Mouse (Mus musculus) kidney, postnatal 25 days (tissue): Measurements from ENCODE around the gene Rnf207.

Experiments
- DNase-seq, 2 experiments: peaks; one replicate each; pipeline ENCODE4 v3.0.0; 2021; ENCODE audit warnings: mixed read lengths in 2 of 2

Gene Rnf207

DNA sequence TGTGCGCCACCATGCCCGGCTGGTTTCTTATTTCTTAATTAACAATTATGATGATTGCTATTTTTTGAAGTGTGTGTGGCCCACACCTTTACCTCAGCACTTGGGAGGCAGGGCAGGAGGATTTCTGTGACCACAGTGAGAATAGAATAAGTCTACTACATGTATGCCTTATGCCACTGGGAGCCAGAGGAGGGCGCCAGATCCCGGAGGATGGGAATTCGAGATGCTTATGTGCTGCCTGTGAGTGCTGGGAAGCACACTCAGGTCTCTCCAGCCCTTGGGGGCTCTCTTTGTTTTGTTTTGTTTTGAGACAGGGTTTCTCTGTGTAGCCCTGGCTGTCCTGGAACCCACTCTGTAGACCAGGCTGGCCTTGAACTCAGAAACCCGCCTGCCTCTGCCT, 9.9 kb upstream of the Rnf207 start:
- peak; percentile 52 to 67 for DNase-seq

DNA sequence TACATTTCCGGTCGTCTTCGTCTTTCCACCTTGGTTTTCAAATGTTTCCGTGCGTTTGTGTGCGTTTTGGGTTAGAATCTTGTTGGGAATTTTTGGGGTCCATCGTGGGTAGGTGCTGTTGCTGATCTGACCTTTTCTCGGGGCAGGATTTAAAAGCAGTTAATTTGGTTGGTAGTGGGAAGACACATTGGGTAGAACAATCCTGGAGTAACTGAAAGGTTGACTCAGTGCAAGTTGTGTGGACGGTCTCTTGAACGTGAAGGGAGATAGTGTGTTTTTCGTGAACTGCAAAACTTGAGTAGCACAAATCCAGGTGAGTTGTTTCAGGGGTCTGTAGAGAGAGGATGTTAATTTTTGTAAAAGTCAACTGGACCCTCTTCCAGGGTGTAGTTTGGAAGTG, 7.8 kb upstream of the Rnf207 start:
- no peak for DNase-seq

- peak; percentile 93 to 97 for DNase-seq
Measured at GRCm38 (mm10) chr4:152325574-152326411, 7.0 kb upstream of the Rnf207 start, which contains the start of gene Rpl22. TSS of gene Rpl22 (plus strand) at chr4:152325742.

- DNase-seq, result no peak
Measured at GRCm38 (mm10) chr4:152324641-152325562, 6.1 kb upstream of the Rnf207 start.

DNA sequence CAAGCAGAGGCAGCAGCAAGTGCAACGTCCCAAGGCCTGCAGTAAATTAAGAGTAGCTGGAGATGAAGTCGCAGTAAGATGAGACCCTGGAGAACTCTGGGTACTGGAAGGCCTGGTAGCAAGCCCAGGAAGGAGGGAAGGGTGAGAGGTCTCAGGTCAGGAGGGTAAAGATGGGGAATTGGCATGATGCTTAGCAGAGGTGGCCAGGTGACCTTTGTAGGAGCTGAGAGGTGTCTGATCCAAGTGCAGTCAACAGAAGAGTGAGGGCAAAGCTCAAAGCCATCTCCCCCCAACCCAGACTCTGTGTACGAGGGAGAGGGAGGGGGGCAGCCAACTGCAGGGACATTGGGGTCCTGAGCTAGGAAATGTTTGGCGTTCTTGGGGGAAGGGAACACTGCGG, 2.7 kb upstream of the Rnf207 start:
- no peak for DNase-seq

DNA sequence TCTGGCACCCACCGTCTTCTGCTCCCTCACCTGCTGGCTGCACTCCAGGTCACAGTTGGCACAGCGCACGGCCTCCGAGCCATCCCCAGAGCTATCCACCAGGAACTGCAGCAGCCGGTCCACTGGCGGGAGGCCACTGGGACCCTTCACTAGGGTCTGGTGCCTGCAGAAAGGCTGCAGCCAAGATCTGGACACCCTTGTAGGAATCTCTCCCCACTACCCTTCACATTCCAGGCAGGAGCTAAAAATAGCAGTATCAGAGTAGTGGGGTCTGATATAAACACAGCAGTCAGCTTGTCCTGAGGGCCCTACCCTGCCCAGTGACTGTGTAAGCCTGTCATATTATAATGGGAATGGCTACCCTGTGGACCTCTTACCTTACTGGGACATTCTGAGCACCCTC, 1.2 kb downstream of the Rnf207 start:
- no peak for DNase-seq

DNA sequence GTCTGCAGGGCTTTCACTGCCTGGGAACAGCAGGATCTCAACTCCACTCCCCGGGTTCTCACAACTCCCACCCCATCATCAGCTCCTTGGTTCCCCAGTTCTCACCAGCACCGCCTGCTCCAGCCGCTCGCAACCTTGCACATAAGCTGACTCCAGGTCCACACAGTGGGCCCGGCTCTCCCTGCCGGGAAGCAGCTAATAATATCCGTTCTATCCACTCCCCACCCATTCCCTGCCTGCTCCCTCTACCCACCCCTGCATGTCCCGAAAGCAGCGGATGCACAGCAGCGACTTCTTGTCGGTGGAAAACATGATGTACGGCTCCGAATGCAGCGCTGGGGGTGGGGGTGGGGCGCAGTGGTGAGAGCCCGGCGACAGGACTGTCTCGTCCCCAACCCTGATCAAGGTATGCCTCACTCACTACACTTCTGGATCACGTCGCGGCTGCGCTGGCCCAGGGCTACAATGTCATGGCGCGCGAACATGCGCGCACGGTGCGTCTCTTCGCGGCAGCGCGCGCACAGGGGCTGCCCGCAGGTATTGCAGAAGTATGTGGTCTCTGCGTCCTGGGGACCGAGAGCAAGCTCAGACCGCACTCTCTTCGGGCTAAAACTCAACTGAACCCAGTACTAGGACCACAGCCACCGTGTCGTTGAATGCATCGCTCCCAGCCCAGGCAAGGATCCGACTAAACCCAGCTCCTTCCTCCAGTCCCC, 3.1 kb downstream of the Rnf207 start:
- DNase-seq, result no peak

DNA sequence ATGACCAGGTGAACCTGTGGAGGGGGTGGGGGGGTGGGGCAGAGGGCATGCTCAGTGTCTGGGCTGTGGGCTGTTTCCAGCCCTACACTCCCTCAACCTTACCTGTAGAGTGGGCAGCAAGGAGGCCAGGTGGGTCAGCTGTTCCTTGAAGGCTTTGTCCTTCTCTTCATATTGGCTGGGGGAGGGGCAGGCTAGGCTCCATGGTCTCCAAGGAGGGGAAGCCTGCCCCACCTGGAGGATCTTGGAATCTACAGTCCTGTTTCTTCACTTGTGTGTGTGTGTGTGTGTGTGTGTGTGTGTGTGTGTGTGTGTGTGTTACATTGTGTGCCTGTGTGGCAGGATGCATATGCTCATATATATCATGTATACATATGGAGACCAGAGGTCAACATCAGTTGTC, 4.9 kb downstream of the Rnf207 start:
- DNase-seq, result peak; percentile 61 to 64

DNA sequence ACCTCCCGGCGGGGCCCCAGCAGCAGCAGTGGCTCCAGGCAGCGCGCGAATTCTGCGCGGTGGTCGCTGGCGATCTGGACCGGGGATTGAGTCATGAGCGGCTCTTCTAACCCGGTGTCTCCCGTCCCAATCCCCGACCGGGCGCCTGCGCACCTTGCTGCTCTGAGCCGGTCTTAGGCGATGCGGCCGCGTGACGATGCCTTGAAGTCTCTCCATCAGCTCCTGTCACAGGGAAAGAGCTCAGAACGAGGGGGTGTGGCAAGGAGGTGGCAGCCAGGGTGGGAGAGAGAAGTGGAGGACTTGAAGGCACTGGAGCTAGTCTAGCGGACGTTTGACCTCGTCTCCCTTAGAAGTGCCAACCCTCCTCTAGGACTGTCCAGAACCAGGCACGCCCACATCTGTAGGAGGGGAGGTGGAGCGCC, 5.6 kb downstream of the Rnf207 start:
- no peak for DNase-seq

DNA sequence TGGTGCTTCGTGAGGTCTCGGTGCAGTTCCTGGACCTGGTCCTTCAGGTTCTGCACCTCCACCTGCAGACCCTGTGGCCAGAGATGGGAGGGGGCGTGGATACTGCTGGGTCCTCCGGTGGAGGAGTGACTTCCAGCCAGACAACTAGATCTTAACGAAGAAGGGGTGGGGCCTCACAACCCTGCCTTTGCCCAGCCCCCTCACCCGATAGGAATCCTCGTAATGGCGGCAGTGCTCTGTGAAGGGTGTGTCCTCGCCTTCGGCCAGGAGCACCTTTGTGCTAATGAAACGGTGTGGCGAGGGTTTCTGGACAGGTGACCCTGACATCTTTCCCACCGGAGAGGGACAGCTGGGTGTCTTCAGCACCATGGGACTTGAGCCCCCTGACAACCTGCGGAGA, 6.6 kb downstream of the Rnf207 start:
- no peak for DNase-seq

DNA sequence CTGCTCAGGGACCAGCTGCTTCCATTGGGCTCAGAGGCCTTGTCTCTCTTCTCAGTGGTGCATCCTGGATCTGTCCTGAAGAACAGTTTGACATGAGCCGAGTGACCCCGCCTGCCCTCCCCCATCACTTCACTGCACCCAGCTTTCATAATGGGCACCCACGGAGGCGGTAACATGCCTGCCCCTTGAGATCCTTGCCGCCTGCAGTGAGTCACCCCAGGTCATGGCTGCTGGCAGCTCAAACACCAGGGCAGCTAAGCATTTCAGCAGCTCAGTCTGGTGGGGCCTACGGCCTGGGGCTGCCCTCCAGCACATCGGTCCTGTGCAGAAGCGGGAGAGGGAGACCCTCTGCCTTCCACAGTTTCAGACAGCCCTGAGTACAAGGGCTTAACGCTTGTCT, 11.3 kb downstream of the Rnf207 start:
- DNase-seq, result no peak

DNA sequence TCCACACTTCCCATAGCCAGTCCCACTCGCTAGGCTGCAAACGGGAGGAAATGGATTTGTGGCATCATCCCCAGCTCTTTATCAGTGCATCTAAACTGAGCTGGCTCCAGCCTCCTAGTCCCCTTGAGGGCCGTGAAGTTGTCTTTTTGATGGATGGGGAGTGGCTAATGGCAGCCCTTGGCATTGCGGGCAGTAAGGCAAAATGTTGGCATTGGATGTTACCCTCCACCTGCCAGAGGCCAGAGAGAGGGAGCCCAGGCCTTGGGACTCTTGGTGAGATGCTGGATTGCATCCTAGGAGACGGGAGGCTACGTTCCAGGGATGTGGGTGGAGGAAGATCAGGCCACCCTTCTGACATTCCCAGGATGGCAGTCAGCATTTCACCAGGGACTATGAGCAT, 12.8 kb downstream of the Rnf207 start:
- no peak for DNase-seq

DNA sequence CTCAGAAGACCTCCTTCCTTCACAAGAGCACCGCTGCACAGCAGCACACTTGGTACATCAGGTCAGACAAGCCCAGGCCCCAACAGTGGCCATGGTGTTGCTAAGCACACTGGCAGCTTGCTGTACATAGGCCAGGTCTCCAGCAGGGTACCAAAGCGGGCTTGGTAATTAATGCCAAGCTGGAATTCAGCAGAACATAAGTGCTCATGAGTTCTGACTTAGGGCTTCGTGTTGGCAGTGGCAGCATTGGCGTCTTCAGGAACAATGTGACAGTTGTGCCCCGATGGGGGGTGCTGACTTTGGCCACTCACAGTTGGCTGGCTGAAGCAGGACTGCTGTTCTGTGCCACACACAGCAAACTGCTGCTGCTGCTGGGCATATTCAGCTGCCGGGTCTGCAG, 14.1 kb downstream of the Rnf207 start:
- no peak for DNase-seq

- DNase-seq, result peak; percentile 63 to 89
Measured at GRCm38 (mm10) chr4:152303172-152303571, 15.6 kb downstream of the Rnf207 start.

DNA sequence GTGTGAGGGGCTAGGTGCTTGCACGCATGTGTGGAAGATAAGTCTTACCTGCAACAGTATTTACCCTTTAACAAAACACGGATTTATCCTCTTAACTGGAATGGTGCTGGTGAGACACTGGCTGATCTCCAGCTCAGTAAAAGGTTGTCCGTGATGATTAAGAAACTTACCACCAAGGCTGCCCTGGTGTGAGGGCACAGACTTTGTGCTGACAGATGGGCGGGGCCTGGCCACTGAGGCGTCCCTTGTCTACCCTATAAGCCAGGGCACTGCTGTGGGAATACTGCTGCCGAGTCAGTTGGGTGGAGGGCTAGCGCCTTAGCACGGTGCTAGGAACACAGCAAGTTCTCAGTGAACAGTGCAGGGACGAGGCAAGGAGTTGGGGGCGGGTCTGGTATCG, 16.8 kb downstream of the Rnf207 start:
- DNase-seq, result peak; percentile 68 to 86

DNA sequence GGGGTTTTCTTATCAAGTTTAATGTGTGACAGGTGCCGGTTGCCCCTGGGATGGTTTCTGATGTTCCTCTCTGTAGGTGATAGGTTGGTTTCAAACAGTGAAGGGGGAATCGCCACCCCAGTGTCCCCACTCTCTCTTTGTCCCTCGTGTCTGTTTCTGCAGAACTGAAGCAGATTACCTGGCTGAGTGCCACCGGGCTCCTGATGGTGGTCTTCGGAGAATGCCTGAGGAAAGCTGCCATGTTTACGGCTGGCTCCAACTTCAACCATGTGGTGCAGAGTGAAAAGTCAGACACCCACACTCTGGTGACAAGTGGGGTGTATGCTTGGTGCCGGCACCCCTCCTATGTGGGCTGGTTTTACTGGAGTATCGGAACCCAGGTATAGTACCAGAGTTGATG, 18.4 kb downstream of the Rnf207 start:
- DNase-seq, result no peak

GRCm38 (mm10) chr4:152298836-152299235, 20.0 kb downstream of the Rnf207 start:
- DNase-seq, result no peak

DNA sequence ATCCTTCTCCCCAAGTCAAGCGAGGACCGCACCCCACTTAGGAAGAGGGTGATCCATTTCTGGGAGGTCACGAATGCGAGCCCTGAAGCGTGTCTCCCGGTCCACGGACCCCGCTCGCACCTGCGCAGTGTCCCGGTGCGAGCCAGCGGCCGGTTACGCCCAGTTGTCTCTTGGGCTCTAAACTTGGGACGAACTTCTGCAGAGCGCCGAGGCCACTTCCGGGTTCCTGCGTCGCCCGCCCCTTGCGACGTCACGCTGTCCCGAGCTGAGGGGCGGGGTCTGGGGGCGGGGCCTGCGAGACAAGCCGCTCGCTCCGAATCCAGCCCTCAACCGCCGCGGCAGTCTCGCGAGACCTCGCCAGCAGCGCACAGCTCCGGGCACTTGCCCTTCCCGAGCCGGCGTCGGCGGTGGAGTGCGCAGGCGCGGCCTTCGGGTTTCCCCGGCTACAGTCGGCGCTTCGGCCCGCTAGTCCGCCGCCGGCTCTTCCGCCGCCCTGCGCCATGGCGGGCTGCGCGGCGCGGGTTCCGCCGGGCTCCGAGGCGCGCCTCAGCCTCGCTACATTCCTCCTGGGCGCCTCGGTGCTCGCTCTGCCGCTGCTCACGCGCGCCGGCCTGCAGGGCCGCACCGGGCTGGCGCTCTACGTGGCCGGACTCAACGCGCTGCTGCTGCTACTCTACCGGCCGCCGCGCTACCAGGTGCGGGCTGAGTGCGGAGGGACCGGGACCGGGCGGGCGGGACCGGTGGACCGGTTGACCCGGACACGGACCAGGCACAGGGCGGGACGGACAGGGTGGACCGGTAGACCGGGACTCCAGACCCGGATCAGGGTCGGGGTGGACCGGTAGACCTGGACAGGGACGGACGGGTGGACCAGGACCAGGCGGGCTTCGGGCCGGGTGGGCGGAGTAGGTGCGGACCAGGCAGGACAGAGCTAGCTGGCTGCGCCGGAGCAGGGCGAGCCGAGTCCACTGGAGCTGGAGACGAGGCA, 21.6 kb downstream of the Rnf207 start, which contains the start of gene Icmt:
Gene Icmt (plus strand): TSS at position 354 of the 988 bp plus-strand sequence.
- DNase-seq, result peak; percentile 99 to 100

GRCm38 (mm10) chr4:152296371-152296770, 22.4 kb downstream of the Rnf207 start:
- no peak for DNase-seq

DNA sequence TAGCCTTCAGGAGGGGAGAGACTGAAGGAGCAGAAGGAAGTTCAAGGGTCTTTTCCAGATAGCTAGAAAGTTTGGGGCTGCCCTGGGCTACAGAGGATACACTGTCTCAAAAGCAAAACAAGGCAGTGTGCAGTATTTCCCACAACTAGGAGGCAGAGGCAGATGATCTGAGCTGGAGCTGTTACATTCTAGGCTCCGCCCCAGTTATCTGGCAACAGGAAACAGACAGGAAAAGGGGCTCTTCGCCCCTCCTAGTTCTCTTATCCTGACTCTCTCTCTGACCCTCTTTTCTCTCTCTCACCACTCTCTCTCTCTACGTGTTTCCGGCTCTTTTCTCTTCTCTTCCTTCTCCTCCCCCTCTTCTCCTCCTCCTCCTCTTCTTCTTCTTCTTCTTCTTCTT, 22.9 kb downstream of the Rnf207 start:
- no peak for DNase-seq

DNA sequence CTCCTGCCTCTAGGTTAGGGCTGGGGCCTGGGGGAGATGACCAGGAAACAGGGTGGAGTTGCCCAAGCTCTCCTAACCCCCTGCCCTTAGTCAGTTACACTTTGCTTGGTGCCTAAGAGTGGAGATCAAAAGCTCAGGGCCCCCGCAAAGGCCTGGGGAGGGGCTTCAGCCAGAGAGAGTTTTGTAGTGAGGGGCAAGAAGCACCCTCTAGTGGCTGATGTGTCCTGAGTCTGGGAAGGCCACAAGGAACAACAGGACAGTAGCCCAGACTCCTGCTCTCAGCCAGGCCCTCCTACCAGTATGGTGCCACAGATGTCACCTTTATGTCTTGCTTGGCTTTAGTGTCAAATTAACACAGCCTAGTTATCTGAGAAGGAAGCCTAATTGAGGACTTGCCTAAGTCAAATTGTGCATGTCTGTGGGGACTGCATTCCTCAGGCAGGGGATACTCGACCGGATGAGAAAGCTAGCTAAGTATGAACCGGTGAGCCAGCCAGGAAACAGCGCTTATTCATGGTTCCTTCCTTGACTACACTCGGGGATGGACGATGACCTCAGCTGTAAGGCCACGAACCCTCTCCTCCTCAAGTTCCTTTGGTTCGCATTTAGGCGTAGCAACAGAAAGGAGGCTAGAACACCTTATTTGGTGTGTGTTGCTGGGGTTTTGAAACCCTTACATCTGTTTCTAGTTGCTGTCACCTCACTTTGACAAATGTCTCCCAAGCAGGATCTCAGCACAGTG, 24.4 kb downstream of the Rnf207 start:
- peak; percentile 27 to 62 for DNase-seq
